Mouse (Mus musculus): ENCODE measurements at regions not wholly inside any gene's neighbourhood (a gene's known extent, or its start where the extent isn't known, plus 50 kb on each side); places are given as distances from the start of the nearest gene placed in this dataset.

DNA sequence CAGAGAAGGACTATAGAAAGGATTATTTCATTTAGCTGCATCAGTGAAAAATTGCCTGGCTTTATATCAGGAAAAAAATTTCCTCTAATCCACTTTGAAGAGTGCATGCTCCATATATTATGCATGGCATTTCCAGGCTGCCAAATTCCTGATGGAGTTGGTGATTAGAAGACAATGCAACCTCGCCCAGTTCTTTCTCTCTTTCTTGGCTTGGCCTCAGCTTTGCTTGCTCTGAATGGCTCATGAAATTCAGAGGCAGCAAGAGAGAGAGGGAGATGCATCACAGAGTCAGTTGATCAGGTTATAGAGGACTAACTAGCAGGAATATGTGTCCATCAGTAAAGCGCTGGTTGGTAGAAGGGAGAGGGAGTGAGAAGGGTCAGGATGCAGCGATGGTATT, 335.6 kb upstream of the Igfbp7 start:
- TF ChIP-seq CTCF (IDR thresholded peaks at IDR 0.05; ENCODE audit: low read depth) (no peak), EP300 (optimal IDR thresholded peaks at IDR 0.05) (no peak)
